Mouse (Mus musculus) thymus, postnatal 10 days (tissue): ENCODE measurements at regions not wholly inside any gene's neighbourhood (a gene's known extent, or its start where the extent isn't known, plus 50 kb on each side); places are given as distances from the start of the nearest gene placed in this dataset.

ENCODE experiments used
- DNase-seq, 2 experiments: peaks; one replicate each; pipeline ENCODE4 v3.0.0; 2021; ENCODE audit warnings: low spot score in 2 of 2

DNA sequence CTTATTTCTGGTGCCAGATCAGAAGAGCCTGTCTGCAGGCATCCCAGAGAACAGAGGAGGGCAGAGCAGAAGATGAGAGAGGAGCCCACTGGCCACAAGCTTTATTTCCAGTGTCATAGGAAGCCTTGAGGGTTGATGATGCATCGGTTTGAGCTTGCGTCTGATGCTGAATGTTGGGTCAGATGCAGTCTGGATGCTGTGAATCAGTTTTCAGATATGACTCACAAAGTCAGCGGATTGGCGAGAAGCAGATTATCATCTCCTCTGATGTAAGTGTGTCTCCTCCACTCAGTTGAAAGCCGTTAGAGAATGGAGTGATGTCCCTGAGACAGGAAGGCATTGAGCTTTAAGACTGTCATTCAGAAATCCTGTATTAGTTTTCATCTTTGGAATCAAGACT is 197.3 kb upstream of the Gm6793 start:
- DNase-seq: no peak

GRCm38 (mm10) chr8:112196423-112196822 is 181.6 kb upstream of the Gm6793 start:
- no peak for DNase-seq

DNA sequence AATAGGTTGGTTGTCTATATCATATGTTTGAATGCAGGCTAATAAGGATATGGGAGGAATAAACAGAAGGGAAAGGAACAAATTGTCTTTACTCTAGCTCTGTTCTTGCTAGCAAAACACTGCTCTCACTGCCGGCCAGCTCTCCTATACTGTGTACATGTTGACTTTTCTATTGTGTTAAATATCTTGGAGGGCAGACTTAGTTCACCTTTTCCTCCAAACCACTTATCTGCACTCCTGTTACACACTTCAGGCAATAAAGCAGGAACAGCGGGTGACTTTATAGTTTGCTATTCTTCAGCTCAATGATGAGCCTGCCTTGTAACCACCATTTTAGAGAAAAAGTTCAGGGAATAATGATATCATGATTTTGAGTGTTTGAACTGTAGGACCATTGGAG is 181.0 kb upstream of the Gm6793 start:
- no peak for DNase-seq

- no peak for DNase-seq
These were observed 177.0 kb upstream of the Gm6793 start for GRCm38 (mm10) chr8:112191846-112192245.

- DNase-seq: no peak
These were observed 174.9 kb upstream of the Gm6793 start for GRCm38 (mm10) chr8:112189698-112190097.

DNA sequence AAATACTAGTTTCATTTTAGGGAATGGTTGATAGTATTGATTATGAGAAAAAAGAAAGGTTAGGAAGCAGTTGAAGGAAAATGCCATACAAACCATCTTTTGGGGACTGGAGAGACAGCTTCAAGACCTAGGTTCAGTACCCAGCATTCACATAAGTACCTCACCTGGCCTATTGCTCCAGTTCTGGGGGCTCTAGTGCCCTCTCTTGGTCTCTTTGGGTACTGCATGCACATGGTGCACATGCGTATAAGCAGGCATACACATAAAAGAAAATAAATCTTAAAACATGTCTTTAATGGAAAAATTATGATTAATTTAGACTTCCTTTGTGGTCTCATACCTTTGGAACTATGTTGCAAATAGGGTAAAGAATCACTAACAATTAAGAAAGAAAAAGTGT is 155.3 kb upstream of the Gm6793 start:
- DNase-seq: no peak

DNA sequence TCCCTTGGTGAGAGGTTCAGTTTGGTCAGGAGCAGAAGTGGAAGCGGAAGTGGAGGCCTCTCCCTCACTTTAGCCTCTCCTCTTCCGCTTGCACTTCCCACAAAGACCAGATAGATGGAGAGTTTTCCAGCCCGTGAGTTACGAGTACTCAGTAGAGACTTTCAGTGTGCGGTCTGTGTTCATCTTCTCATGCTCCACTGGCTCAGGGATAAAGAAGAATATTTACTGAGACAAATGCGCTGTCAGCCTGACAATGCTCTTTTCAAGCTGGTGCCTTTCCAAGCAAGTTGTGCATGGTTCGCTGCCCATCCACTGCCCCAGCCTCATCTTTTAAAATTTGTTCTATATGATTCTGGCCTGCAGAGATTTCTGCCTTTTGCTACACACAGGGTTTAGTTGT is 141.8 kb upstream of the Gm6793 start:
- DNase-seq: no peak

DNA sequence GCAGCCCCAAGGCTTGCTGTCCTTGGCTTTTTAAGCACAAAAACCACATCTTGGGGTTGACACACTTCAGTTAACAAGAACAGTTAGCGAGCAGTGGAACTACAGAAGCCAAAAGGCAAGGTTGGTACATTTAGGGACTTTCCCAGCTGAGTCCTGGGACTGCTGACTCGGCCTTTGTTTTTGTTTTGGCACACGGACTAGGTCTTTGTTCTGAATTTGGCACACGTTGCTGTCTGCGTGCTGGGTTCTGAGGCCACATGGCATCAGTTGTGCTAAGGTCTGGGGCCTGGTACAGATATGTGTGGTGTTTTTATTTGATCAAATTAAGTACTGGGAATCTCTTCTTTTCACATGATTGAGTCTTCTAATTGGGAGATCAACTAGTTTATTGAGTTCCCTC is 124.1 kb upstream of the Gm6793 start:
- no peak for DNase-seq

GRCm38 (mm10) chr8:112130196-112130595 is 115.4 kb upstream of the Gm6793 start:
- no peak for DNase-seq

DNA sequence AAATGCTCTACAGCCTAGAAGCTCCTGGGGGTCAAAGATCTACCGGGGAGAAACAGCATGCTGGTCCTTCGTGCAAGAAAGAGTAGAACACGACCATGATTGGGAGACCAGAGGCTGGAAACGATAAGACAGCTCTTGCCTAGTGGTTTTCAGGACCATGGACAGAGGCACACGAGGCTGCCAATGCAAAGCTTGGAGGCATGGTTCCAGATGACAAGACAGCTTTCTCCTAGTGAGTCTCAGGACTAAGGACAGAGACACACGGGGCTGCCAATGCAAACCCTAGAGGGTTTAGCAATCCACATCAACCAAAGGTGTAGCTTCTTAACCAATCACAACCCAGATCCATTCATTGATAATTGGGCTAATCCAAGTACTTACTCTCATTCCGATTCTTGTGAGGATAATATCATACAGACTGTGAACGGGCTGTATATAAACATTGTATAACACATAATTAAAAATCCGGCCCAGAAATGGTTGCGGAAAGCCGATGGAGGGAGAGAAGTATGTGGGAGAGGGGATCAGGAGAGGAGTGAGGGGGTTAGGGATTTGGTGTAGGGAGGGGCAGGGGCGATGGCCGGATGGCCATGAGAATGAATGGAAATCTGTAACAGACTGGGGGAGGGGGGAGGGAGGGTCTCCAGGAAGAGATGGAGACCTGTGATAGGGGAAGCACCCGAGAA is 114.1 kb upstream of the Gm6793 start:
- no peak for DNase-seq

- DNase-seq: no peak
These were observed 97.1 kb upstream of the Gm6793 start for GRCm38 (mm10) chr8:112111950-112112349.

- DNase-seq: no peak
These were observed 83.2 kb upstream of the Gm6793 start for GRCm38 (mm10) chr8:112097883-112098635.

DNA sequence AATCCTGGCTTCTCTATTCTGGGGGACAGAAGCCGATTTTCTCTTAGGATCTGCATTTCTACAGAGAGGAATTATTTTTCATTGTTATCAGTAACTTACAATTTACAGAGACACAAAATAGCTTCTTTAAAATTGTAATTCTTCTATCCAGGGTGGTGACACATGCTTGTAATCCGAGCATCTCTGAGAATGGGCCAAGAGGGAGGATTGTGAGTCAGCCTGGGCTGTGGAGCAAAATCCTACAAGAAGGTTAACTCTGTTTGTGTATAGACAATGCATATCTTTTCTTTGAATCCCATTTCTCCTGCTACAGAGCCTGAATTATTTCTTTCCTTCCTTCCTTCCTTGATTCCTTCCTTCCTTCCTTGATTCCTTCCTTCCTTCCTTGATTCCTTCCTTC is 80.0 kb upstream of the Gm6793 start:
- no peak for DNase-seq

- no peak for DNase-seq
These were observed 78.7 kb upstream of the Gm6793 start for GRCm38 (mm10) chr8:112093554-112093953.

GRCm38 (mm10) chr8:112092831-112093230 is 78.0 kb upstream of the Gm6793 start:
- DNase-seq: no peak

DNA sequence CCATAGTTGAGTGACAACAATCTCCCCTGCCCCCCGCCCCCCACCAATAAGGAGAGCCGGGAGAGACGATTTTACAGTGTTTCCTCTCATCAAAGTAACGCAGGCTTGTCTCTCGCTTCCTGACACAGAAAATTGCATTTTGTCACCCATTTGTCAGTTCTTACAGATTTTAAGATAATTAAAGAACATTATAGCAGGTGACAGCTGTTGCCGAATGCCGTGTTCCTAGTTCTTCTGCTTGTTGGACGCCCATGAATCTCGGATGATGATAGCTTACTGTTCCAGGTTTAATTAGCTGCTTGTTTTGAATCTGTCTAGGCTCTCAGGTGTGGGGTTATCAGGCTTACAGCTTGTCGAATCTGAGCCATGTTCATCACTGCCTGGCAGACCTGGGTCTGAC is 63.8 kb upstream of the Gm6793 start:
- DNase-seq: no peak

DNA sequence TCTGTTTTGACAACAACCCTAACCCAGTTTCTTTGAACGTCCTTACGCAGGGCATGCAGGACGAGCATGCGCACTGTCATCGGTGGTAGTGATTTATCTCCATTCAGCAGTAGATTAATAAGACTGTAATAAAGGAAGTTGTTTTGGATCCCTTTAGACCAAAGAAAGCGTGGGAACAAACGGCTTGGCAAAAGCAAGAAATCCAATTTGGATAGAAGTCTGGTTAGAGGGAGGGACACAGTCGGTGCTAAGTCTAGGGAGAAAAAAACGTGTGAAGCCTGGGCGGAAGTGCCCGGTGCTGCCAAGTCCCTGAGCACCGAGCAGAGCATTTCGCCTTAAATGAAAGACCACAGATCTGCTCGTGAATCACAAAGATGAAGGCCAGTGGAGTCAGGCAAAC is 57.4 kb upstream of the Gm6793 start:
- DNase-seq: no peak

DNA sequence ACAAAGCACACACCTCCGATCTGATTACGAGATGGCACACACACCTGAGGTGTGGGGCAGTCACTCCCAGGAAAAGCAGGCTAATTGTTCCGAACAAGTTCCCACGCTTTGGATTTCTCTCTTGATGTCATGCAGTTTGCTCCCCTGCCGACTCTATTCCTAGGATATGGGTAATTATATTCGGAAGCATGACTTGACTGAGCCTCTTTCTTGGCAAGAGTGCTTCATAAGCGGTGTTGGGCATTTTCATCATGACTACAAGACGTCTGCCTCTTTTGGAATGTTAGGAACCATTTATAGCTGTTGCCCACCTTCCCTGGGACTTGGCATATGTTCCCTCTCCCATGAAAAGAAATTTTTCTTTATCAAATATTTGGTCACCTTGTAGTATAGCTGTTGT is 55.4 kb upstream of the Gm6793 start:
- DNase-seq: no peak
